Mouse (Mus musculus) heart, adult 18-20 months (tissue): ENCODE measurements at regions not wholly inside any gene's neighbourhood (a gene's known extent, or its start where the extent isn't known, plus 50 kb on each side); places are given as distances from the start of the nearest gene placed in this dataset.

Source experiments
- DNase-seq, 2 experiments: peaks; one replicate each; pipeline ENCODE4 v3.0.0; 2021 to 2022; ENCODE audit warnings: mixed read lengths in 1 of 2

DNA sequence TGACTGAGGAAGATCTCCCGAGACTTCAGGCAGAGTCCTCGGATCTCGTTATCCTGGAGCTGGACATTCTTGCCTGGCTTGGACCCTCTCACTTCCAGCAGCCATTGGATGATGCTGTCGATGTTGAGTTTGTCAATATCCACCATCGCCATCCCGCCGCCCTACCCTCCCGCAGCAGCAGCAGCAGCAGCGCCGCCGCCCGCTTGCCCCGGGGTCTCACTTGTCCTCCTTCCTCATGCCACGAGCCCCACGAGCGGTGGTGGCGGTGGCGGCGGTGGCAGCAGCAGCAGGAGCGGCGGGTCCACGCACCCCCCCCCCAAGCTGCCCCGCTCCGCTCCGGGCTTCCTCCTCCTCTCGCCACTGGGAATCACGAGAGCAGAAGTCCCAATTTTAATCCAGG is 115.1 kb upstream of the Taf1b start:
- no peak for DNase-seq

DNA sequence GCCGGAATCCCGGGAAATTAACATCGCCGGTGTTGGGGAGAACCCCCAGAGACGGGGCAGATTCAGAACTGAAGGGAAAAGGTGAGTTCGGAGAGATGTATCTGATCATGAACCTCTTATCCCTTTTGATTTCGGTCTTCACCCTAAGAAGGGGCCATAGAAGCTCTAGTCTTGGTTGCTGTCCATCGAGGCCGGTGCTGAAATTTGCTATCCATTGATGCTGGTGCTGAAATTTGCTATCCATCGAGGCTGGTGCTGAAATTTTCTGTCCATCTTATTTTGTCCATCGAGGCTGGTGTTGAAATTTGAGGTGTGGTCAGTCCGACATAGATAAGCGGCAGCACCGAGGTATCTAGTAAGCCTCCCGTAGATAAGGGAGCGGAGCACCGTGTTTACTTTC is 73.2 kb upstream of the Taf1b start:
- DNase-seq = peak in 1 of 2 experiments; percentile 7
